Mouse (Mus musculus): Measurements from ENCODE around the gene Olfr142. TPM values are rescaled to one million over a fixed set of nuclear protein-coding genes. Genes with fewer than 3 reads are reported as not detected.
"Not testable (repeated sequence)": the region's sequence is repeated elsewhere in the genome, so short reads cannot be mapped to it uniquely, and the experiment has no call there.

Olfr142 gene
- not detected in 2 replicates for polyA plus RNA-seq (2014; fragmentation: Nextera tagmentation; extraction: Ambion mirVana)

- no peaks in the 10 kb centered on the region for H3K36me3 ChIP-seq (replicated peaks; ENCODE audit: control insufficient read depth, insufficient read depth, low read depth, low read length)
- H3K27ac ChIP-seq (replicated peaks; ENCODE audit: low read depth, low read length): no peak within 1 kb of the TSS
- no peak for ATAC-seq (replicated peaks; ENCODE audit: insufficient number of reproducible peaks, low FRiP score, low TSS enrichment, low read depth)
- H3K4me2 ChIP-seq (ENCODE audit: low read depth, low read length): no peak within 1 kb of the TSS
- H3K4me3 ChIP-seq (ENCODE audit: low read depth, low read length): no peak within 1 kb of the TSS
- no peak within 1 kb of the TSS for H3K9ac ChIP-seq (replicated peaks; ENCODE audit: low read length)
- H3K27me3 ChIP-seq (ENCODE audit: control insufficient read depth, insufficient read depth, low read length): no peaks in the 10 kb centered on the region
- H3K4me1 ChIP-seq (ENCODE audit: control insufficient read depth, insufficient read depth, low read length): no peaks in the 10 kb centered on the region
- no peaks in the 10 kb centered on the region for H3K9me3 ChIP-seq (replicated peaks; ENCODE audit: control insufficient read depth, low read length)
- no peak for DNase-seq (ENCODE audit: low spot score)
- WGBS: 90% methylated on average over 4 of the region's 4 CpGs
Measured at GRCm38 (mm10) chr2:90257492-90257891, at the start of gene Olfr142. Gene Olfr142, minus strand, starts transcription at chr2:90257592.

GRCm38 (mm10) chr2:90292741-90293140 lies 35.3 kb upstream of the Olfr142 start, which contains the start of gene Olfr1272:
Gene Olfr1272, minus strand, starts transcription at chr2:90292841.
- Histone ChIP-seq H3K36me3 (replicated peaks; ENCODE audit: control insufficient read depth, insufficient read depth, low read depth, low read length) (no peaks in the 10 kb centered on the region), H3K27ac (replicated peaks; ENCODE audit: low read depth, low read length) (no peak within 1 kb of the TSS), H3K4me2 (ENCODE audit: low read depth, low read length) (no peak within 1 kb of the TSS), H3K9me3 (replicated peaks; ENCODE audit: control insufficient read depth, low read length) (no peaks in the 10 kb centered on the region), H3K4me3 (ENCODE audit: low read depth, low read length) (no peak within 1 kb of the TSS), H3K4me1 (ENCODE audit: control insufficient read depth, insufficient read depth, low read length) (no peaks in the 10 kb centered on the region), H3K27me3 (ENCODE audit: control insufficient read depth, insufficient read depth, low read length) (no peaks in the 10 kb centered on the region), H3K9ac (replicated peaks; ENCODE audit: low read length) (no peak within 1 kb of the TSS)
- ATAC-seq (replicated peaks; ENCODE audit: insufficient number of reproducible peaks, low FRiP score, low TSS enrichment, low read depth) (no peak), DNase-seq (ENCODE audit: low spot score) (no peak)
- WGBS: 89% methylated on average over 6 of the region's 6 CpGs

- DNase-seq (ENCODE audit: low spot score) (no peak), ATAC-seq (replicated peaks; ENCODE audit: insufficient number of reproducible peaks, low FRiP score, low TSS enrichment, low read depth) (no peak)
- H3K27ac ChIP-seq (replicated peaks; ENCODE audit: low read depth, low read length): no peak within 1 kb of the TSS
- 91% methylated on average over 2 of the region's 2 CpGs for WGBS
- H3K27me3 ChIP-seq (ENCODE audit: control insufficient read depth, insufficient read depth, low read length): no peaks in the 10 kb centered on the region
- no peaks in the 10 kb centered on the region for H3K36me3 ChIP-seq (replicated peaks; ENCODE audit: control insufficient read depth, insufficient read depth, low read depth, low read length)
- no peak within 1 kb of the TSS for H3K4me3 ChIP-seq (ENCODE audit: low read depth, low read length)
- H3K9me3 ChIP-seq (replicated peaks; ENCODE audit: control insufficient read depth, low read length): no peaks in the 10 kb centered on the region
- H3K4me2 ChIP-seq (ENCODE audit: low read depth, low read length): no peak within 1 kb of the TSS
- no peak within 1 kb of the TSS for H3K9ac ChIP-seq (replicated peaks; ENCODE audit: low read length)
- no peaks in the 10 kb centered on the region for H3K4me1 ChIP-seq (ENCODE audit: control insufficient read depth, insufficient read depth, low read length)
Measured at GRCm38 (mm10) chr2:90270932-90271331, 13.5 kb upstream of the Olfr142 start, which contains the start of gene Olfr1271. Gene Olfr1271, minus strand, starts transcription at chr2:90271032.

GRCm38 (mm10) chr2:90224393-90224792 lies 33.0 kb downstream of the Olfr142 start, which contains the start of gene Olfr1506:
Gene Olfr1506, minus strand, starts transcription at chr2:90224493.
- not testable (repeated sequence) for H3K4me2 ChIP-seq (ENCODE audit: low read depth, low read length); H3K27ac ChIP-seq (replicated peaks; ENCODE audit: low read depth, low read length); H3K36me3 ChIP-seq (replicated peaks; ENCODE audit: control insufficient read depth, insufficient read depth, low read depth, low read length); ATAC-seq (replicated peaks; ENCODE audit: insufficient number of reproducible peaks, low FRiP score, low TSS enrichment, low read depth); H3K4me1 ChIP-seq (ENCODE audit: control insufficient read depth, insufficient read depth, low read length); H3K4me3 ChIP-seq (ENCODE audit: low read depth, low read length); H3K27me3 ChIP-seq (ENCODE audit: control insufficient read depth, insufficient read depth, low read length); H3K9me3 ChIP-seq (replicated peaks; ENCODE audit: control insufficient read depth, low read length); H3K9ac ChIP-seq (replicated peaks; ENCODE audit: low read length); DNase-seq (ENCODE audit: low spot score)
- no CpG with 5 or more reads among the region's 6 CpGs for WGBS

Other genes with a start within 250 kb of the Olfr142 start
- not detected in 2 replicates for gene Olfr1263, start 245.5 kb downstream of the Olfr142 start, polyA plus RNA-seq (2014; fragmentation: Nextera tagmentation; extraction: Ambion mirVana)
- not detected in 2 replicates for gene Olfr1264, start 232.0 kb downstream of the Olfr142 start, polyA plus RNA-seq (2014; fragmentation: Nextera tagmentation; extraction: Ambion mirVana)
- not detected in 2 replicates for gene Olfr1265, start 222.3 kb downstream of the Olfr142 start, polyA plus RNA-seq (2014; fragmentation: Nextera tagmentation; extraction: Ambion mirVana)
- not detected in 2 replicates for gene Olfr140, start 194.0 kb downstream of the Olfr142 start, polyA plus RNA-seq (2014; fragmentation: Nextera tagmentation; extraction: Ambion mirVana)
- gene Olfr1269, start 136.2 kb downstream of the Olfr142 start, polyA plus RNA-seq (2014; fragmentation: Nextera tagmentation; extraction: Ambion mirVana): not detected in 2 replicates
- 0.08 TPM in 1 of 2 replicates, not detected in the other for gene Olfr32, start 115.3 kb downstream of the Olfr142 start, polyA plus RNA-seq (2014; fragmentation: Nextera tagmentation; extraction: Ambion mirVana)
- 0.07 TPM in 1 of 2 replicates, not detected in the other for gene Olfr1270, start 104.5 kb downstream of the Olfr142 start, polyA plus RNA-seq (2014; fragmentation: Nextera tagmentation; extraction: Ambion mirVana)
- not detected in 2 replicates for gene Olfr1506, start 33.1 kb downstream of the Olfr142 start, polyA plus RNA-seq (2014; fragmentation: Nextera tagmentation; extraction: Ambion mirVana)
- gene Olfr1271, start 13.4 kb upstream of the Olfr142 start, polyA plus RNA-seq (2014; fragmentation: Nextera tagmentation; extraction: Ambion mirVana): not detected in 2 replicates
- gene Olfr1272, start 35.2 kb upstream of the Olfr142 start, polyA plus RNA-seq (2014; fragmentation: Nextera tagmentation; extraction: Ambion mirVana): not detected in 2 replicates
- gene Gm13769, start 64.6 kb upstream of the Olfr142 start, polyA plus RNA-seq (2014; fragmentation: Nextera tagmentation; extraction: Ambion mirVana): not detected in 2 replicates
- not detected in 2 replicates for gene Olfr1274-ps, start 141.1 kb upstream of the Olfr142 start, polyA plus RNA-seq (2014; fragmentation: Nextera tagmentation; extraction: Ambion mirVana)